Mouse (Mus musculus) thymus, postnatal 0 days (tissue): ENCODE data around the gene Coro6. TPM values are rescaled to one million over a fixed set of nuclear protein-coding genes. Genes with fewer than 3 reads are reported as not detected.
A peak's percentile ranks its signal among the peaks of the same experiment; 100 is the strongest.

ENCODE experiments used
- DNase-seq: peaks from one replicate; pipeline ENCODE4 v3.0.0-alpha.2; 2015; ENCODE audit warnings: low spot score
- polyA plus RNA-seq: library from polyadenylated mRNA; unstranded; fragments of >200 nt; fragmentation: Nextera tagmentation; extraction: Ambion mirVana; gene quantifications from 2 replicates; pipeline ENCODE4 v1.2.1, GENCODE M21; 2015

Coro6 gene
- polyA plus RNA-seq, 1 experiment from 2014 or later = not detected

DNA sequence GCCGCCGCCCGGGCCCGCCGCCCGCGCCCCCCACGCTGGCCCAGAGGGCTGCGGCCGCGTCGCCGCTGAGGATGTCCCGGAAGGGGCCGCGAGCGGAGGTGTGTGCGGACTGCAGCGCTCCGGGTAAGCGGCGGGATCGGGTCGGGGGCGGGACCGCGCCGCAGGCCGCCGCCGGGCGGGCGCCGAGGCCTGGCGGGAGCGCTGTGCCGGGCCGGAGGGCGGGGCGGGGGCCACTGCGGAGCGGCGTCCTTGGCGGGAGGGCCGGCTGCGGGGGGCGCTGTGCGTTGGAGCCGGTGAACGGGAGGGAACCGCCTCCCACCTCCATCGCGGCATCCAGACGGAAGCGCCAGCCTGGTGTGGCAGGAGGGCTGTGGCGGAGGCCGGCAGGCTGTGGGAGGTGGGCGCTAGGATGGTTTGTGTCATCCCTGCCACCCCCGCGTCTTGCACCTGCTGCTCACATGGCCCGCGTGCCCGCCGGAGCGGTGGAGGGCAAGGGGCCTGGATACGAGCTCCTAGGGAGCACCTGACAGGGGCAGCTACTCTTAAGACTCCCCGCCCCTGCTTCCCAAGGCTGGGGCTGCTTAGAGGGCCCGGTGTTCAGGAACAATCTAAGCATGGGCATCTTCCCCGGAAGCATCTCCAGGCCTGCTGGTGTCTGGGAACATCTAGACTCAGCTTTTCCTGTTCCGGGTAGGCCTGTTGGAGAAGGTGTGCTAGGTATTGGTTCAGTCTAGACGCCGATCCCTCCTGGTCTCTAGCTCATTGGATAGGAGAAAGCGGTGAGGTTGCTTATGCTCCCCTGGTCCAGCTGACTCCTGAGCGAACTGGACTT is 31.5 kb downstream of the Coro6 start, which contains the start of gene Git1:
TSS of gene Git1 (plus strand) at position 51 of the 832 bp plus-strand sequence.
- DNase-seq = peak; percentile 48

DNA sequence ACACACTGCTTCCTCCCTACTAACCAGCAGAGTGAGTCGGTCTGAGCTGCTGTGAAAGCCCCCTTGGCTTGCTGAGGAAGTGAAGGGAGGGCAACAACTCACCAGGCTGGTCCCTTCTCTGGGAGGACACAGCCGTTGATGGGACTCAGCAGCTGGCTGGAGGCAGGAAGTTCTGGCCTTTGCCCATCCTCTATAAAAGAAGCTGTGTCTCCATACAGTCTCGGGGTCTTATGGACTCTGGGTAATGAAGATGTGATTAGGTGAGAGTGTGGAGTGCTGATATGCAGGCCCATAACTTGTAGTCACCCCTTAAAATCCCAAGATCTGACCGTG is 32.1 kb downstream of the Coro6 start:
- no peak for DNase-seq

DNA sequence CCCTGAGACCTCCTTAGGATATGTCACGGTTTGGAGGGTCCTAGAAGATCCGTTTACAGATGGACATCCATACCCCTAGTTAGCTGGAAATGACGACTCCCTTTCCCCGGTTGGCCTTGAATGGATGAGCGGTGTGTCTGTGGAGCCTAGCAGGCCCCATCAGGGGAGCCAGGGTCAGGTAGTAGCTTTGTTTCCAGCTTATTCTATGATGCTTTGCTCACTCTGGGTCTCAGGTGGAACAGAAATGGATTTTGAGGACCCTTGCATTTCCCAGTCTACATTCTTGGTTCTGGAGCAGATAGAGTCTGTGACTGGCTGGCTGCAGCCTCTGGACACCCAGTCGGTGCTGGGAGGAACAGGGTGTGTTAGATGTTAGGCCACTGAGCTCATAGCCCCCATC is 32.6 kb downstream of the Coro6 start:
- no peak for DNase-seq

DNA sequence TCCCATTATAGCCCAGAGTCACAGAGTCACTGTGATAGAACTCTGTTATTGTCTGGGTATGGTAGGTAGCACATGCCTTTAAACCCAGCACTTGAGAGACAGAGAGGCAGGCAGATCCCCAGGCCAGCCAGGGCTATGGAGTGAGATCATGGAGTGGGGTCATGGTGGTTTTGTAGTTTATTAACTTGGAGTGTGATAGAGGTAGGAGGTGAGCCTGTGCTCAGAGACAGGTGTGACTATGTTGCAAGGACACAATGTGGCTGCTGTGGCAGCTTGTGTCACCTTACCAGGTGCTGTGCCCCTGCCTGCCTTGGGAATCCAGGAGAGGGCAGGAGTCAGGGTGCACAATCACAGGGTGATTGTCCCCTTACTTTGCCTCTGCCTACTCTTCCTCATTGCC is 33.3 kb downstream of the Coro6 start:
- no peak for DNase-seq

DNA sequence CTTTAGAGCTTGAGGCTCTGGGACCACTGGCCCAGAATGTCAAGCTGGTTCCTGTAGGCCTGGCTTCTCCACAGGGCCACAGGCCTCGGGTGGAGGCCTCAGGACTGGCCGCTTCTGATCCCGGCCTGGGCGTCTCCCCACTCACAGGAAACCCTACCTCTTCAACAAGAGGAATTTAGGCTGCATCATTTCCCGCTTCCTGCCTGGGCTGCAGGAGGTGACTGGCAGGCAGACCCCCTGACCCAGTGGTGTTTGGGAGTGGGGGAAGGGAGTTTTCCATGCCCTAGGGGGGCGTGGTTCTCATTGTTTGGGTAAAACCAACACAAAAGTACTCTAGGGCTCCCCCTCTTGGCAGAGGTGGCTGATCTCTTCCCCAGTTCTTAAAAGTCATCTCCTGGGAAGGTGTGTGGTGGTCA is 35.1 kb downstream of the Coro6 start:
- DNase-seq = peak; percentile 68

DNA sequence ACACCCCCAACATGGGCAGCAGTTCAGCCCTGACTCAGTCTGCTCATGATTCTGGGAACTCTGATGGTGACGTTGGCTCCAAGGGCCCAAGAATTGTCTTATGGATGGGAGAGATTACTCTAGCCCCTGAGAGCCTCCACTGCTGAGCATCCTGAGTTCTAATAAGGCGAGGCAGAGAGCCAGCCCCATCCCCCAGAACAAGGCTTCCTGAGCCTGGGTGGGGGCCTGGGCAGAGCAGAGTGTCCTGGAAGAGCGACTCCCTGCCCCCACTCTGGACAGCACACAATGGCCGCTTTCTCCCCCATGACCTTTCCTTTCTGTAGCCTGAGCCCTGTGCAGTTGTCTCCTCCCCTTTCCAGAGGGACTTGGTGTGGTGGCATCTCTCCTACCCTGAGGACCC is 35.6 kb downstream of the Coro6 start:
- no peak for DNase-seq

DNA sequence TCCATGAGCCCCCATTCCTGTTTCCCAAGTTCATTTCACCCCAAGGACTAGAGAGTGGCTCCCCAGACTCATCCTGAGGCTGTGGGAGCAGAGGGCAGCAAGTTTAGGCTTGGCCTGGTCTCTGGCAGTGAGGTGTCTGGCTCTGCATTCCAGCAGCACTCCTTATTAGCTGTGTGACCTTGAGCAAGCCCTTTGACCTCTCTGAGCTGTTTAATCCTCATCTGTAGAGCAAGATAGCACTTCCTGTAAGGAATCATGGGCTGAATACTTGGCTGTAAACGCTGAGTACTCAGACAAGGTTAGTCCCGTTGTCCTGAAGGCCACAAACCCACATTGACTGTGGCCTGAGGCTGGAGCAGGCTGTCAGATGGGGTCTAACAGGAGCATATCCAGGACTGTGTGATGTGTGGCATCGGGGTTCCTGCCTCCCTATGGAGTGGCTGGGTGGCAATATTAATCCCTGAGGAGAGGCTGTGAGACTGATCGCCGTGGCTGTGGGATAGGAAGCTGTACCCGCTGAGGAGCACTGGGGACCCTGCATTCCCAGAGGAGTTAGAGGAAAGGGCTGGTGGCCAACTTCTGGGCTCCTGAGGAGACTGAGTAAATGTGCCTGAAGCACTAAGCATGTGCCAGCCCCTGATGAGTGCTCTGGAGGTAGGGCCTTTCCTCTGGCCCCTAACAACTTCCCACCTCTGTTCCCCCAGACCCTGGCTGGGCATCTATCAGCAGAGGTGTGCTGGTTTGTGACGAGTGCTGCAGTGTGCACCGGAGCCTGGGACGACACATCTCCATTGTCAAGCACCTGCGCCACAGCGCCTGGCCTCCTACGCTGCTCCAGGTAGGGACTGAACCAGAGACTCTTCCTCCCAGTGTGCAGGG is 36.3 kb downstream of the Coro6 start:
- no peak for DNase-seq

DNA sequence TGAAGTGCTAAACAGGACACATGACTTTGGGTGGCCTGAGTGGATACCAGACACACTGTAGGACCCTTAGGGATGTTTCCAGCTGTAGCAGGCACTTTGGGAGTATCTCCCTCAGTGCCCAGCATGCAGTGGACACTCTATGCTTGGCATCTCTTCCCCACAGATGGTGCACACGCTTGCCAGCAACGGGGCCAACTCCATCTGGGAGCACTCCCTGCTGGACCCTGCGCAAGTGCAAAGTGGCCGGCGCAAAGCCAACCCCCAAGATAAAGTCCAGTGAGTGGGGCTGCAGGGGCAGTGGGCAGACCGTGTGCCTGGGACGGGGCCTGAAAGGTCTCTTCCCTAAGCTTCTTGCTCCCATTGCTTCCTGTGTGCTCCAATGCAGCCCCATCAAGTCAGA is 37.1 kb downstream of the Coro6 start:
- no peak for DNase-seq

DNA sequence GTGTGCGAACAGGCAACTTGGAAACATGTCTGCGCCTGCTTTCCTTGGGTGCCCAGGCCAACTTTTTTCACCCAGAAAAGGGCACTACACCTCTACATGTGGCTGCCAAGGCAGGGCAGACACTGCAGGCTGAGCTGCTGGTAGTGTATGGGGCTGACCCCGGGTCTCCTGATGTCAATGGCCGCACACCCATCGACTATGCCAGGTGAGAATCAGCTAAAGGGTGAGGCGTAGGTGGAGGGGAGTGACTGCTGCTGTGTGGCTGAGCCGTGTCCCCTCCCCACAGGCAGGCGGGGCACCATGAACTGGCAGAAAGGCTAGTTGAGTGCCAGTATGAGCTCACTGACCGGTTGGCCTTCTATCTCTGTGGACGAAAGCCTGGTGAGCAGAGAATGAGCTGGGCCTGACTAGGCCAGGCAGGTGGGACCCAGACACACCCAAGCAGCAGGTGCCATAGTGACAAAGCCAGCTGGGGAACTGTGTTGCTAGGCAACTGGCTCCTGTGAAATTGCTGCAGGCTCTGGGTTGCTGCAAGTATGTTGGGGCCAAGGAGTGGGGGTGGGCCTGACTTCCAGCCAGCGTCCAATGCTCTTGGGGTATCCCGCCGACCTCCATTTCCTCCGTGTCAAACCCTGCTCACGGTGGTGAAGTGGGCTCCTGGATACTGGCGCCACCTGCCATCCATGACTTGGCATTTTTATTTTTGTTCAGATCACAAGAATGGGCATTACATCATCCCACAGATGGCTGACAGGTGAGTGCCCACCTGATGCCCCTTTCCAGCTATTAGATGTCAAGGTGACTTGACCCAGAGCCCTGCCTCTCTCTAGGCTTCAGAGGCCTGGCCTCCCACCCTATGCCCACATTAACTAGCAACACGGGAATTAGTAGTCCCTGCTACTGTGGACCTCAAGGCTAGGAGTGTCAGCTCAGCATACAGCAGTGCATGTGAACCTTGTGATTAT is 38.4 kb downstream of the Coro6 start:
- DNase-seq = peak; percentile 24

DNA sequence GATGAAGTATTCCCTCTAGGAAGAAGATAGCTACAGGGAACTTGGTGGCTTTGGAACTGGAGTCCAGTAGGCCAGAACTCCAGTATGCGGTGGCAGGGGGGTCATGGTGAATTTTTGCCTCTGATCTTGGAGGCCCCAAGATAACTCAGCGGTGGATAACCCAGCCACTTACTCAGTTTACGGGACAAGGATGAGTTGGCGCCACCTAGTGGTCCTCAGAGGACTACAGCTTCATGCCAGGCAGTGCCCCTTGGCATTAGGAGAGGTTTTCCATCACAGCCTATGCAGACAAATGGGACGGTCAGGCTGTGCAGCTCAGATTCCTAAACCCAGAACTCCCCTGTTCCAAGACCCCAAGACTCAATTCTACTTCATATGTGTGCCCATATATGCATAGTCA is 39.2 kb downstream of the Coro6 start:
- DNase-seq = peak; percentile 81

DNA sequence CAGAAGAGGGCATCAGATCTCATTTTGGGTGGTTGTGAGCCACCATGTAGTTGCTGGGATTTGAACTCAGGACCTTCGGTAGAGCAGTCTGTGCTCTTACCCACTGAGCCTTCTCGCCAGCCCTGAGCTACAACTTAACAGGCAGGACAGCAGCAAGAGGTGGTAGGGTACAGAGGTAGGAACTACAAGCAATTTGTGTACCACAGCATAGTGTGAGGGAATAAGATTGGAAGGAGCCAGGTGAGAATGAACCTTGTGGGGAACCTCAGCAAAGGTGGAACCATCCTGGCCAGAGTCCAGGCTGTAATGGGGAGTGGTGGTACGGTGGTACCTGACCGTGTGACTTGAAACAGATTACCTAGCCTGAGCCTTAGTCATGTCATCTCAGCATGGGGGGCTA is 39.8 kb downstream of the Coro6 start:
- DNase-seq = no peak

DNA sequence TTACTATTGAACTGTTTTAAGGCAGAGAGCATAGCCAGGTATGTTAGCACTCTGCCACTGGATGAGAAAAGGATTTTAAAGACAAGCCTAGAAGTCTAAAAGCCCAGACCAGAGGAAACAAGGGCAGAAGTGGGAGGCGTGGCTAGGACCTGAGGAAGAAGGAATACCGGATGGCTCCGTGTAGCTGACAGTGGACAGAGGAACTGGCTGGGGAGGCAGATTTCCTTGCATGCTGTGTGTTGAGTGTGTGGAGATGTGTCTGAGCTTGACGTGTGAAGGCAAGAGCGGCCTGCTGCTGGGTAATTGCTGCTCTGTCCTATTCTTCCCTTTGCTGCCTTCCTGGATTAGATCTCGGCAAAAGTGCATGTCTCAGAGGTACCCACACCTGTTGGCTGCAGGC is 40.3 kb downstream of the Coro6 start:
- no peak for DNase-seq

DNA sequence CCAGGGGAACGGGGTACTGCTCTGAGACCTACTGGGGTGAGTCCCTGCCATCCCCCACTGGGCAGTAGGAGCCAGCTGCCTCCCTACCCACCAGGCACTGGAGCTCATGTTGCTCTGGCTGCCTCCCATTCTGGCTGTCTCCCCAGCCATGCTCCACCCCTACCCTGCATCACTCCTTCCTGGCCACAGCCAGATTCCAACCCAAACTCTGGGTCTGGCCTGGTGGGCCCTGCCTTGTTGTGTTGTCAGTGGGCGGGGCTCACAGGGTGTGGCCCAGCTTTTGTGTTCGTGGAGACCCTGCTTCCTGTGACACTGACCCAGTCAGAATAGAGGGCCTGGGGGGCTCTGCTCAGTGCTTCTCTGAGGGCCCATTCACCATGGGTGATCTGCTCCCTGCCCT is 41.3 kb downstream of the Coro6 start:
- no peak for DNase-seq

DNA sequence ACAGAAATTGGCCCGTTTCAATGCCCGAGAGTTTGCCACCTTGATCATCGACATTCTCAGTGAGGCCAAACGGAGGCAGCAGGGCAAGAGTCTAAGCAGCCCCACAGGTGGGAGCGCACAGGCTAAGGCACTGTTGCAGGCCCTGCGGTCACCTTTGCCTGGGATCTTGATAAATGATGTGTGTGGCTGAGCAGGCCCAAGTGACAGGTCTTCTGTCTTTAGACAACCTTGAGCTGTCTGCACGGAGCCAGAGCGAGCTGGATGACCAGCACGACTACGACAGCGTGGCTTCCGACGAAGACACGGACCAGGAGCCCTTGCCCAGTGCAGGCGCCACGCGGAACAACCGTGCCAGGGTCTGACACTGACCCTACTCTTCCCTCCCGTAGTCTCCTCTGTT is 42.2 kb downstream of the Coro6 start:
- no peak for DNase-seq

DNA sequence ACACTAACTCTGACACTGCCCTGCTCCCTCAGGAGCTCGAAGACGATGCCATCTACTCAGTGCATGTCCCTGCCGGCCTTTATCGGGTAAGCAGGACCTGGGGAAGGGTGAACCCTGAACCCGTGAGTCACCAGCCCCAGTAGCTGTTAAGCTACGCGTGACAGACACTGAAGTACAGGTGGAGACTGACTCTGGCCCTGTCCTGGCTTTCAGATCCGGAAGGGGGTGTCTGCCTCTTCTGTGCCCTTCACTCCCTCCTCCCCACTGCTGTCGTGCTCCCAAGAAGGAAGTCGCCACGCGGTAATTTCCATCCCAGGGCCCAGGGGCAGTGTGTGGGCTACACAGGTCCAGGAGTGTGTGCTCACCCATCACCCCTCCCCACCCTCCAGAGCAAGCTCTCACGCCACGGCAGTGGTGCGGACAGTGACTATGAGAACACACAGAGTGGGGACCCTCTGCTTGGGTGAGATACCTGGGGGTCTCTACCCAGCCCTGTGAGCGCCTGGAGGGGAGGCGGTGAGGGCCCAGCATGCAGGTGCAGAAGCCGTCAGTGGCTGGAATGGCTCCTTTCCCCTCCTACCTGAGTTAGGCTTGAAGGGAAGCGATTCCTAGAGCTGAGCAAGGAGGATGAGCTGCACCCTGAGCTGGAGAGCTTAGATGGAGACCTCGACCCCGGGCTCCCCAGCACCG is 43.2 kb downstream of the Coro6 start:
- DNase-seq = no peak

DNA sequence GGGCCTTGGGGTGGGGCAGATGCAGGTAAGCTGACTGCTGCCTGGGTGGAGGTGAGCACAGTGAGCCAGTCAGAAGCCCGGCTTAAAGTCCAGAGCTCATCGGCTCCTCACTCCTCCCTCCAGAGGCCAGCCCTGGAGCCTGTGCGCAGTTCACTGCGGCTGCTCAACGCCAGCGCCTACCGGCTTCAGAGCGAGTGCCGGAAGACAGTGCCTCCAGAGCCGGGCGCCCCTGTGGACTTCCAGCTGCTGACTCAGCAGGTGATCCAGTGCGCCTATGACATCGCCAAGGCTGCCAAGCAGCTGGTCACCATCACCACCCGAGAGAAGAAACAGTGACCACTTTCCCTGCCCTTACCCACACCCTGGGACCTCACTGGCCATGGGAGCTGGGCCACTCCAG is 44.1 kb downstream of the Coro6 start:
- DNase-seq = no peak

DNA sequence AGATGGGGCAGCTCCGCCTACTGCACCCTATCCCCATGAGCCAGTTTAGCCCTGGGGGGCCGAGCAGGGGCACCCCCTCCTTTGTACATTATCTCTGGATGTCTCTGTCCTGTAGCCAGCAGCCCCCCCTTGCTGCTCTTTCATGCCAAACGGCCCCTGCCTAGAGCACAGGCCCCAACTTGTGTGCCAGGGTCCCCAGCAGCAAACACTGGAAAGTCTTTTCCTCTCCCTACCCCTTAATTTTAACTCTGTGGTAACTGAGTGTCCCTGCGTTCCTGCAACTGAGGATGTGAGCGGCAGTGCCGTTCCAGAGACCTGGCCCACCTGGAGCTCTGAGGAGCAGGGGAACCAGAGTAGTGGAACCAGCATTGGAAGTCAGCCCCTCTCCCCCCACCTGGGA is 44.7 kb downstream of the Coro6 start:
- DNase-seq = no peak

DNA sequence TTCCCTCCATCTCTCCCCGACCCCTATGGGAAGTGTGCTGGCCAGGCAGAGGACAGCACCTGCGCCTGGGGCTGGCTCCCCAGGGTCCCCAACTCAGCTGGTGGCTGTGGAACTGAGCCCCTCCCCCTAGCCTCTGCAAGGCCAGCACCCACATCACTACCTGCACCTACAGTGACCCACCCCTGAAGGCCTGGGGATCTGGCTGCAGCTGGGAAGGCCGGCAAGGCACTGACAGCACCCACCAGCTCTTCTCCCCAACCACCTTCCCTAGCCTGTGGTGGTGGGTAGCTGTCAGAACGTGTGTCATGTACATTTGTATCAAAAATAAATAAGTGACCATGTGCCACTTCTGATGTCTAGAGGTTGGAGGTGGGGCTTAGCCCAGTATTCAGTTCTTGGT is 45.2 kb downstream of the Coro6 start:
- DNase-seq = no peak

DNA sequence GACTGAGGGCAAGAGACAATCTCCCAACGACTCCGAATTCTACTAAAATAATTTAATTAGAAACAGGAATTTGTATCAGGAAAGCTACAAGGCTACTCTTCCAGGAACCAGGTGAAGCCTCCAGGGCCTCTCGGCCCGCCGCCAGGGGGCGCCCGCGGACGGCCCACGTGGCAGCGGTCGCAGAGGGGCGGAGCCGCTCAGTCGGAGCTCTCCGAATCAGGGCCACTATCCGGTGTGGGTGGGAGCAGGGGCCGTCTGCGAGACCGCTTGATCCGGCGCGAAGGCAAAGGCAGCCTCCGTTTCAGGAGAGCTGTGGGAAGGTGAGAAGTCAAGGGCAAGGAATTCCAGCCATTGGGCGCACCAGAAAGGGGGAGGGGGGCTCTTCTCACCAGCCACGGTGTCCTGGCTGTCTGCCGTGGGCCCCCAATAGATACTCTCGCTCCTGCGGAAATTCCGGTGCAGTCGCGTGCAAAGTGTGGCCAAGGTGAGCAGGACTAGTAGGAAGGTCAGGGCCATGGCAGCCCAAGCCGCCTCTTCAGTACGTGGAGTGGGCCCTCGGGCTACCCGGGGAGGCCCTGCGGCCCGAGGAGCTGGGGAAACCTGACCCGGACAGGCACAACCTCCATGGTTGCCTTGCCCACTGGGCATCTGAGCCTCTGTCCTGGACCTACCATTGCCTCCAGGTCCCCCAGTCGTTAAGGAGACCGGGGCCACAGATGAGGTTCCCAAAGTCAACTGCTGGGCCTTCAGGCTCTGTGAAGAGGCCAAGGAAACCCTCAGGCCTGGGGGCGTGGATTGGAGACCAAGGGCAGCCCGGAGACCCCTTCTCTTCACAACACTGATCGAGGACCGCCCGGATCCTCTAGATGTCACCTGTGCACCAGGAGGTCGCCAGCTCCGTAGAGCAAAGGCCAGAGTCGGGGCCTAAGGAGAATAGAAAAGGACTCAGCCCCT is 46.1 kb downstream of the Coro6 start:
- peak; percentile 89 for DNase-seq

DNA sequence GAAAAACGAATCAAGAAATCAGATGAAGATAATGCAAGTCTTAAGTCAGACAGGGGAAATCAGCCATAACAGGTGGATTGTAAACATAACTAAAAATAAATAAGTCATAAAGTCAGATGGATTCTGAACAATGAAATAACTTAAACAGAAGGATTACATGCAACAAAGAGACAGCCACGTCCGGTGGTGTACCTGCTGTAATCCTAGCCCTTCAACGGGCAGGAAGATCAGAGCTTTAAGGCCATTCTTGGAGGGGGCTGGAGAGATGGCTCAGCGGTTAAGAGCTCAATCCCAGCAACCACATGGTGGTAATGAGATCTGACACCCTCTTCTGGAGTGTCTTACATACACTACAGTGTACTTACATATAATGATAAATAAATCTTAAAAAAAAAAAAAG is 49.1 kb downstream of the Coro6 start:
- no peak for DNase-seq
